Mouse (Mus musculus) inflammation-experienced regulatory T-cells, adult 6 months (primary cell): ENCODE data around the gene Gatad2b. TPM values are rescaled to one million over a fixed set of nuclear protein-coding genes. Genes with fewer than 3 reads are reported as not detected.

Experiments
- polyA plus RNA-seq, 3 experiments: library from polyadenylated mRNA; unstranded; fragments of 100-300 nt; shearing (Covaris generic); gene quantifications; one replicate each; pipeline ENCODE4 v1.2.1; 2017

Gatad2b gene
- polyA plus RNA-seq, 3 experiments from 2014 or later, result 14.9 to 34.0 (median 28.3) TPM

Other genes with a start within 250 kb of the Gatad2b start
- gene 4933434E20Rik, start 241.5 kb upstream of the Gatad2b start, polyA plus RNA-seq, result 100 to 1,000 TPM; 323 to 414 (median 404) TPM
- 100 to 1,000 TPM; 204 to 305 (median 225) TPM for gene Ubap2l, start 240.6 kb upstream of the Gatad2b start, polyA plus RNA-seq
- 100 to 1,000 TPM; 843 to 975 (median 918) TPM for gene Tpm3, start 220.5 kb upstream of the Gatad2b start, polyA plus RNA-seq
- under 1 TPM; 0.18 to 0.51 (median 0.49) TPM for gene Nup210l, start 189.0 kb upstream of the Gatad2b start, polyA plus RNA-seq
- gene Rps27, start 79.5 kb upstream of the Gatad2b start, polyA plus RNA-seq, result 1,000 to 10,000 TPM; 3,921 to 9,955 (median 8,802) TPM
- under 1 TPM in 2 of 3 experiments, not detected in 1; 0.58 to 0.94 TPM for gene Rab13, start 79.5 kb upstream of the Gatad2b start, polyA plus RNA-seq
- 10 to 100 TPM; 61.4 to 73.4 (median 68.5) TPM for gene Jtb, start 61.6 kb upstream of the Gatad2b start, polyA plus RNA-seq
- not detected for gene Creb3l4, start 49.7 kb upstream of the Gatad2b start, polyA plus RNA-seq
- gene Slc39a1, start 45.0 kb upstream of the Gatad2b start, polyA plus RNA-seq, result 10 to 100 TPM; 35.0 to 72.7 (median 59.5) TPM
- 10 to 100 TPM; 35.6 to 48.0 (median 37.0) TPM for gene Crtc2, start 39.0 kb upstream of the Gatad2b start, polyA plus RNA-seq
- 10 to 100 TPM; 19.6 to 25.8 (median 24.2) TPM for gene Dennd4b, start 28.0 kb upstream of the Gatad2b start, polyA plus RNA-seq
- under 1 TPM in 1 of 3 experiments, not detected in 2; 0.31 TPM for gene Slc27a3, start 96.8 kb downstream of the Gatad2b start, polyA plus RNA-seq
- gene Ints3, start 140.4 kb downstream of the Gatad2b start, polyA plus RNA-seq, result 10 to 100 TPM; 15.6 to 18.0 (median 17.6) TPM
- gene Npr1, start 172.7 kb downstream of the Gatad2b start, polyA plus RNA-seq, result not detected
- gene Ilf2, start 182.9 kb downstream of the Gatad2b start, polyA plus RNA-seq, result 100 to 1,000 TPM; 107 to 118 (median 118) TPM
- 10 to 100 TPM; 53.6 to 73.0 (median 71.1) TPM for gene Snapin, start 197.9 kb downstream of the Gatad2b start, polyA plus RNA-seq
- 10 to 100 TPM; 49.4 to 62.9 (median 62.1) TPM for gene Chtop, start 216.3 kb downstream of the Gatad2b start, polyA plus RNA-seq
- 1 to 10 TPM; 2.6 to 7.6 (median 5.1) TPM for gene S100a1, start 221.2 kb downstream of the Gatad2b start, polyA plus RNA-seq
- 100 to 1,000 TPM; 188 to 341 (median 192) TPM for gene S100a13, start 221.3 kb downstream of the Gatad2b start, polyA plus RNA-seq
- gene S100a14, start 233.7 kb downstream of the Gatad2b start, polyA plus RNA-seq, result under 1 TPM in 1 of 3 experiments, not detected in 2; 0.40 TPM
- gene S100a16, start 244.1 kb downstream of the Gatad2b start, polyA plus RNA-seq, result not detected